Mouse (Mus musculus): ENCODE data around the gene Chrnb1. TPM values are rescaled to one million over a fixed set of nuclear protein-coding genes. Genes with fewer than 3 reads are reported as not detected.

Gene Chrnb1
- polyA plus RNA-seq, 1 experiment from 2014 or later, result 1.2 TPM

GRCm38 (mm10) chr11:69754701-69755100 is 41.0 kb downstream of the Chrnb1 start:
- Histone ChIP-seq H3K9ac (no peak overlapping the region), H3K36me3 (no peaks in the 10 kb centered on the region), H3K27ac (replicated peaks) (no peak overlapping the region), H3K9me3 (no peaks in the 10 kb centered on the region), H3K4me2 (peak overlapping the region; percentile 79), H3K4me1 (replicated peaks) (peaks cover 43% of the 10 kb centered on the region), H3K4me3 (0 out of 2 replicates have a peak overlapping the region, but pooled peaks have one; percentile 5), H3K27me3 (no peaks in the 10 kb centered on the region)
- no peak for ATAC-seq (ENCODE audit: low FRiP score, low read depth)
- 61% methylated on average over 3 of the region's 3 CpGs for WGBS

- Histone ChIP-seq H3K4me3 (0 out of 2 replicates have a peak overlapping the region, but pooled peaks have one; percentile 5), H3K27me3 (no peaks in the 10 kb centered on the region), H3K9ac (no peak overlapping the region), H3K27ac (replicated peaks) (no peak overlapping the region), H3K36me3 (no peaks in the 10 kb centered on the region), H3K4me2 (peak overlapping the region; percentile 79), H3K9me3 (no peaks in the 10 kb centered on the region), H3K4me1 (replicated peaks) (peaks cover 40% of the 10 kb centered on the region)
- 90% methylated on average over 5 of the region's 5 CpGs for WGBS
- ATAC-seq (ENCODE audit: low FRiP score, low read depth), result no peak
Measured at GRCm38 (mm10) chr11:69754233-69754632, 41.5 kb downstream of the Chrnb1 start.

- no peak overlapping the region for H3K27ac ChIP-seq (replicated peaks)
- no peaks in the 10 kb centered on the region for H3K27me3 ChIP-seq
- H3K4me1 ChIP-seq (replicated peaks), result peaks cover 40% of the 10 kb centered on the region
- no peak for ATAC-seq (ENCODE audit: low FRiP score, low read depth)
- H3K4me3 ChIP-seq, result no peak overlapping the region
- H3K4me2 ChIP-seq, result no peak overlapping the region
- 0 out of 2 replicates have a peak, but pooled peaks cover 5% of the 10 kb centered on the region for H3K36me3 ChIP-seq
- H3K9ac ChIP-seq, result no peak overlapping the region
- H3K9me3 ChIP-seq, result no peaks in the 10 kb centered on the region
Measured at GRCm38 (mm10) chr11:69752686-69753085, 43.1 kb downstream of the Chrnb1 start.

- H3K4me2 ChIP-seq, result no peak overlapping the region
- ATAC-seq (ENCODE audit: low FRiP score, low read depth), result no peak
- H3K36me3 ChIP-seq, result peaks cover 12% of the 10 kb centered on the region
- no peak overlapping the region for H3K9ac ChIP-seq
- H3K27ac ChIP-seq (replicated peaks), result no peak overlapping the region
- no peaks in the 10 kb centered on the region for H3K27me3 ChIP-seq
- H3K4me1 ChIP-seq (replicated peaks), result peaks cover 29% of the 10 kb centered on the region
- H3K9me3 ChIP-seq, result no peaks in the 10 kb centered on the region
- no peak overlapping the region for H3K4me3 ChIP-seq
- 89% methylated on average over 3 of the region's 3 CpGs for WGBS
Measured at GRCm38 (mm10) chr11:69751635-69752034, 44.1 kb downstream of the Chrnb1 start.

Other genes starting within 250 kb of the Chrnb1 start
- gene Dnah2, start 246.8 kb downstream of the Chrnb1 start, polyA plus RNA-seq (2015; fragmentation: Nextera tagmentation; extraction: Ambion mirVana), result 3.4 and 4.0 TPM in 2 replicates
- 134 and 160 TPM in 2 replicates for gene Efnb3, start 235.7 kb downstream of the Chrnb1 start, polyA plus RNA-seq (2015; fragmentation: Nextera tagmentation; extraction: Ambion mirVana)
- gene Wrap53, start 215.7 kb downstream of the Chrnb1 start, polyA plus RNA-seq (2015; fragmentation: Nextera tagmentation; extraction: Ambion mirVana), result 19.6 and 20.6 TPM in 2 replicates
- gene Trp53, start 215.6 kb downstream of the Chrnb1 start, polyA plus RNA-seq (2015; fragmentation: Nextera tagmentation; extraction: Ambion mirVana), result 61.1 and 64.2 TPM in 2 replicates
- gene Atp1b2, start 190.0 kb downstream of the Chrnb1 start, polyA plus RNA-seq (2015; fragmentation: Nextera tagmentation; extraction: Ambion mirVana), result 71.9 and 89.4 TPM in 2 replicates
- gene Shbg, start 178.0 kb downstream of the Chrnb1 start, polyA plus RNA-seq (2015; fragmentation: Nextera tagmentation; extraction: Ambion mirVana), result not detected in 2 replicates
- 22.5 and 23.9 TPM in 2 replicates for gene Sat2, start 173.9 kb downstream of the Chrnb1 start, polyA plus RNA-seq (2015; fragmentation: Nextera tagmentation; extraction: Ambion mirVana)
- 41.3 and 41.5 TPM in 2 replicates for gene Fxr2, start 163.0 kb downstream of the Chrnb1 start, polyA plus RNA-seq (2015; fragmentation: Nextera tagmentation; extraction: Ambion mirVana)
- not detected in 2 replicates for gene Sox15, start 140.6 kb downstream of the Chrnb1 start, polyA plus RNA-seq (2015; fragmentation: Nextera tagmentation; extraction: Ambion mirVana)
- gene Mpdu1, start 133.3 kb downstream of the Chrnb1 start, polyA plus RNA-seq (2015; fragmentation: Nextera tagmentation; extraction: Ambion mirVana), result 101 and 108 TPM in 2 replicates
- gene Cd68, start 129.8 kb downstream of the Chrnb1 start, polyA plus RNA-seq (2015; fragmentation: Nextera tagmentation; extraction: Ambion mirVana), result 10.3 and 12.2 TPM in 2 replicates
- gene Eif4a1, start 123.5 kb downstream of the Chrnb1 start, polyA plus RNA-seq (2015; fragmentation: Nextera tagmentation; extraction: Ambion mirVana), result 476 and 491 TPM in 2 replicates
- gene Senp3, start 113.9 kb downstream of the Chrnb1 start, polyA plus RNA-seq (2015; fragmentation: Nextera tagmentation; extraction: Ambion mirVana), result 101 and 103 TPM in 2 replicates
- 0.61 and 0.76 TPM in 2 replicates for gene Tnfsf13, start 110.2 kb downstream of the Chrnb1 start, polyA plus RNA-seq (2015; fragmentation: Nextera tagmentation; extraction: Ambion mirVana)
- 3.5 and 5.0 TPM in 2 replicates for gene Tnfsf12, start 100.1 kb downstream of the Chrnb1 start, polyA plus RNA-seq (2015; fragmentation: Nextera tagmentation; extraction: Ambion mirVana)
- gene Tnfsfm13, start 99.8 kb downstream of the Chrnb1 start, polyA plus RNA-seq (2015; fragmentation: Nextera tagmentation; extraction: Ambion mirVana), result 1.2 and 1.9 TPM in 2 replicates
- 15.6 and 16.6 TPM in 2 replicates for gene Polr2a, start 37.3 kb downstream of the Chrnb1 start, polyA plus RNA-seq (2015; fragmentation: Nextera tagmentation; extraction: Ambion mirVana)
- 0.51 and 0.66 TPM in 2 replicates for gene Slc35g3, start 34.0 kb downstream of the Chrnb1 start, polyA plus RNA-seq (2015; fragmentation: Nextera tagmentation; extraction: Ambion mirVana)
- 5.2 and 5.3 TPM in 2 replicates for gene Zbtb4, start 30.0 kb downstream of the Chrnb1 start, polyA plus RNA-seq (2015; fragmentation: Nextera tagmentation; extraction: Ambion mirVana)
- 5.7 and 7.1 TPM in 2 replicates for gene Fgf11, start 5.9 kb upstream of the Chrnb1 start, polyA plus RNA-seq (2015; fragmentation: Nextera tagmentation; extraction: Ambion mirVana)
- gene Tmem102, start 9.7 kb upstream of the Chrnb1 start, polyA plus RNA-seq (2015; fragmentation: Nextera tagmentation; extraction: Ambion mirVana), result 1.1 and 2.0 TPM in 2 replicates
- gene Gm39566, start 19.4 kb upstream of the Chrnb1 start, polyA plus RNA-seq (2015; fragmentation: Nextera tagmentation; extraction: Ambion mirVana), result not detected in 2 replicates
- not detected in 2 replicates for gene Spem2, start 22.5 kb upstream of the Chrnb1 start, polyA plus RNA-seq (2015; fragmentation: Nextera tagmentation; extraction: Ambion mirVana)
- 0.21 and 0.34 TPM in 2 replicates for gene Spem1, start 26.2 kb upstream of the Chrnb1 start, polyA plus RNA-seq (2015; fragmentation: Nextera tagmentation; extraction: Ambion mirVana)
- gene Nlgn2, start 41.8 kb upstream of the Chrnb1 start, polyA plus RNA-seq (2015; fragmentation: Nextera tagmentation; extraction: Ambion mirVana), result 20.9 and 21.0 TPM in 2 replicates
- gene Tmem256, start 42.6 kb upstream of the Chrnb1 start, polyA plus RNA-seq (2015; fragmentation: Nextera tagmentation; extraction: Ambion mirVana), result 375 and 391 TPM in 2 replicates
- 46.0 and 47.5 TPM in 2 replicates for gene Plscr3, start 50.4 kb upstream of the Chrnb1 start, polyA plus RNA-seq (2015; fragmentation: Nextera tagmentation; extraction: Ambion mirVana)
- 0.10 and 0.12 TPM in 2 replicates for gene Tnk1, start 62.8 kb upstream of the Chrnb1 start, polyA plus RNA-seq (2015; fragmentation: Nextera tagmentation; extraction: Ambion mirVana)
- not detected in 2 replicates for gene Tmem95, start 82.1 kb upstream of the Chrnb1 start, polyA plus RNA-seq (2015; fragmentation: Nextera tagmentation; extraction: Ambion mirVana)
- 2.0 and 2.4 TPM in 2 replicates for gene Kctd11, start 85.5 kb upstream of the Chrnb1 start, polyA plus RNA-seq (2015; fragmentation: Nextera tagmentation; extraction: Ambion mirVana)
- 0.52 and 0.58 TPM in 2 replicates for gene Acap1, start 99.6 kb upstream of the Chrnb1 start, polyA plus RNA-seq (2015; fragmentation: Nextera tagmentation; extraction: Ambion mirVana)
- 8.8 TPM in 2 replicates for gene 2810408A11Rik, start 105.0 kb upstream of the Chrnb1 start, polyA plus RNA-seq (2015; fragmentation: Nextera tagmentation; extraction: Ambion mirVana)
- 16.6 and 19.9 TPM in 2 replicates for gene Neurl4, start 105.1 kb upstream of the Chrnb1 start, polyA plus RNA-seq (2015; fragmentation: Nextera tagmentation; extraction: Ambion mirVana)
- gene Gps2, start 117.9 kb upstream of the Chrnb1 start, polyA plus RNA-seq (2015; fragmentation: Nextera tagmentation; extraction: Ambion mirVana), result 68.4 and 69.9 TPM in 2 replicates
- gene Eif5a, start 126.0 kb upstream of the Chrnb1 start, polyA plus RNA-seq (2015; fragmentation: Nextera tagmentation; extraction: Ambion mirVana), result 1,083 and 1,119 TPM in 2 replicates
- gene Ybx2, start 139.9 kb upstream of the Chrnb1 start, polyA plus RNA-seq (2015; fragmentation: Nextera tagmentation; extraction: Ambion mirVana), result 6.7 and 6.8 TPM in 2 replicates
- gene Slc2a4, start 152.2 kb upstream of the Chrnb1 start, polyA plus RNA-seq (2015; fragmentation: Nextera tagmentation; extraction: Ambion mirVana), result 3.4 and 4.1 TPM in 2 replicates
- 0.34 and 1.0 TPM in 2 replicates for gene Cldn7, start 168.8 kb upstream of the Chrnb1 start, polyA plus RNA-seq (2015; fragmentation: Nextera tagmentation; extraction: Ambion mirVana)
- gene Ctdnep1, start 185.2 kb upstream of the Chrnb1 start, polyA plus RNA-seq (2015; fragmentation: Nextera tagmentation; extraction: Ambion mirVana), result 23.5 and 27.1 TPM in 2 replicates
- 163 and 174 TPM in 2 replicates for gene Elp5, start 186.6 kb upstream of the Chrnb1 start, polyA plus RNA-seq (2015; fragmentation: Nextera tagmentation; extraction: Ambion mirVana)
- 561 and 571 TPM in 2 replicates for gene Gabarap, start 195.2 kb upstream of the Chrnb1 start, polyA plus RNA-seq (2015; fragmentation: Nextera tagmentation; extraction: Ambion mirVana)
- gene Phf23, start 199.8 kb upstream of the Chrnb1 start, polyA plus RNA-seq (2015; fragmentation: Nextera tagmentation; extraction: Ambion mirVana), result 56.1 and 62.2 TPM in 2 replicates
- 26.4 and 28.7 TPM in 2 replicates for gene Dvl2, start 204.7 kb upstream of the Chrnb1 start, polyA plus RNA-seq (2015; fragmentation: Nextera tagmentation; extraction: Ambion mirVana)
- 58.0 and 62.2 TPM in 2 replicates for gene Acadvl, start 219.5 kb upstream of the Chrnb1 start, polyA plus RNA-seq (2015; fragmentation: Nextera tagmentation; extraction: Ambion mirVana)
- gene Dlg4, start 221.0 kb upstream of the Chrnb1 start, polyA plus RNA-seq (2015; fragmentation: Nextera tagmentation; extraction: Ambion mirVana), result 23.8 and 24.1 TPM in 2 replicates